Mouse (Mus musculus) heart, adult 2 months (tissue): Measurements from ENCODE around the gene Pakap. TPM values are rescaled to one million over a fixed set of nuclear protein-coding genes. Genes with fewer than 3 reads are reported as not detected.

ENCODE experiments used
- DNase-seq, 2 experiments: peaks; one replicate each; pipeline ENCODE4 v3.0.0; 2021
- H3K27ac ChIP-seq: fragments of 200-600 bp; 2 replicates; pipeline ENCODE4 v1.8.1; 2022
- H3K27me3 ChIP-seq: fragments of 200-500 bp; 2 replicates; pipeline ENCODE4 v1.6.1; 2012; ENCODE audit warnings: mild to moderate bottlenecking, low read length, inconsistent platforms, mixed read lengths; ENCODE audit not compliant: control insufficient read depth, insufficient read depth
- H3K36me3 ChIP-seq: fragments of 200-500 bp; 2 replicates; pipeline ENCODE4 v1.6.1; 2012; ENCODE audit warnings: low read length, inconsistent platforms; ENCODE audit not compliant: control insufficient read depth, insufficient read depth
- H3K4me1 ChIP-seq: fragments of 200-500 bp; 2 replicates; pipeline ENCODE4 v1.6.1; 2011; ENCODE audit warnings: low read length; ENCODE audit not compliant: control insufficient read depth, insufficient read depth
- H3K4me3 ChIP-seq: fragments of 200-600 bp; 2 replicates; pipeline ENCODE4 v1.8.1; 2022
- H3K79me2 ChIP-seq: fragments of 200-500 bp; replicated peaks from 2 replicates; pipeline ENCODE4 v1.6.1; 2012; ENCODE audit warnings: mild to moderate bottlenecking, inconsistent platforms, low read length, moderate library complexity, mixed read lengths; ENCODE audit not compliant: control insufficient read depth, insufficient read depth
- H3K9ac ChIP-seq: fragments of 200-500 bp; 2 replicates; pipeline ENCODE4 v1.6.1; 2012; ENCODE audit warnings: low read depth, mild to moderate bottlenecking, control low read depth, inconsistent platforms, low read length, mixed read lengths
- CTCF ChIP-seq: fragments of 200-600 bp; IDR thresholded peaks from 2 replicates; pipeline ENCODE4 v1.8.1; 2022; ENCODE audit warnings: antibody characterized with exemption, mild to moderate bottlenecking, moderate library complexity
- EP300 ChIP-seq: fragments of 200-500 bp; IDR thresholded peaks from 2 replicates; pipeline ENCODE4 v1.6.1; 2011; ENCODE audit warnings: low read depth, low read length, control low read depth; ENCODE audit not compliant: insufficient read depth
- POLR2A ChIP-seq: fragments of 200-500 bp; IDR thresholded peaks from 2 replicates; pipeline ENCODE4 v1.6.1; 2011; ENCODE audit warnings: mild to moderate bottlenecking, low read depth, low read length, control low read depth; ENCODE audit not compliant: insufficient read depth
- WGBS: fragments of 180-500 bp; shearing (Covaris S2); methylation state at CpG from one replicate; pipeline ENCODE4 v1.1.7; 2018; 5-methylcytosine and 5-hydroxymethylcytosine counted together
- intact Hi-C: fragments of 180-260 bp; cut with DNase I; formaldehyde crosslinking; loops from one replicate; pipeline ENCODE4 v1.15.1; 2025
- polyA plus RNA-seq: library from polyadenylated mRNA; depleted of rRNA; stranded (reverse); fragments of >200 nt; gene quantifications from 2 replicates; pipeline ENCODE4 v1.2.3, GENCODE M21; 2012
- total RNA-seq, 2 experiments: library from RNA; stranded (reverse); gene quantifications; 2 replicates each; pipeline ENCODE4 v1.2.3; 2021

Pakap gene
- total and polyA plus RNA-seq, 3 experiments: 3.3 to 35.2 (median 33.7) TPM

DNA sequence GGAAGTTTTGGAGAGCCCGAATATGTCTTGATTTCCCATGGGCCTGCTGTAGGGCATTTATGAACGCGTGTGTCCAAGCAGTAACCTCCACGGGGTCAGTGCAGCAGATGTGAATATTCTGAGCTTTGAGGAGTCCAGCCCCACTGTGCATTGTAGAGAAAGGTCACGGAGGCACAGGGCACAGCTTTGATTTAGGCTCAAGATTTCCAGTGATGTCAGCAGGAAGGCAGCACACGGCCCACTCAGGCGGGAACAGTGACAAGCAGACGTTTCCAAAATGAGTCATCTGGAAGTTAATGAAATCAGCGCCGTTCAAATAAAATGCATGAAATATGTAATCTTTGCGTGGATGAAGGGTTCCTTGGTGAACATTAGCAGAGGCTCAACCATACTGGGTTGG, 190.0 kb downstream of the Pakap start:
- Histone ChIP-seq H3K27ac (peak overlapping the region; percentile 48), H3K4me1 (peaks cover 8% of the 10 kb centered on the region), H3K36me3 (no peaks in the 10 kb centered on the region; the same call in 1 of the 2 replicates), H3K79me2 (no peaks in the 10 kb centered on the region), H3K27me3 (no peaks in the 10 kb centered on the region), H3K4me3 (no peak overlapping the region), H3K9ac (no peak overlapping the region)
- peak in 1 of 2 experiments; percentile 23 for DNase-seq
- TF ChIP-seq EP300 (no peak), CTCF (no peak), POLR2A (no peak)
- intact Hi-C loops: no loop called here
- 34% methylated on average over 11 of the region's 11 CpGs for WGBS

DNA sequence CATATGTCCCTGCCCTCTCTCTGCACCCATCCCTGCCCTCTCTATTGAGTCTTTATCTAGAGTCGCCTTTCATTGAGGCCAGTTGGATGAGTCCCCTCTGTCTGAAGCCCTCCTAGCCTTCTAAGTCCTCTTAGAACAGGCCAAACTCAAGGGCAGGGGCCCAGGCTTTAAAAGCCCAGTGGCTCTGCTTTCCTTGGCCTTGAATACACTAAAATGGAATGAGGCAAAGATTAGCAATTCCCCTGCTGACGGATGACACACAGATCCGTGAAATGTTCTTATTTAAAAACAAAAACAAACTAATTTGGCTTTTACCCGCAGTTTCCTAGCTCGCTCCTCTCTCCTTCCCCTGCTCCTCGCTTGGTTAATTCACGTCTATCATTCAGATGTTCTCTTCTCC, 194.4 kb downstream of the Pakap start:
- H3K4me1 ChIP-seq: peaks cover 28% of the 10 kb centered on the region
- DNase-seq: peak in 1 of 2 experiments; percentile 49
- H3K79me2 ChIP-seq: no peaks in the 10 kb centered on the region
- intact Hi-C loops: no loop called here
- H3K4me3 ChIP-seq: no peak overlapping the region
- peak overlapping the region; percentile 50 for H3K27ac ChIP-seq
- peaks cover 15% of the 10 kb centered on the region for H3K36me3 ChIP-seq
- no peaks in the 10 kb centered on the region for H3K27me3 ChIP-seq
- WGBS: 56% methylated on average over 7 of the region's 7 CpGs
- no peak overlapping the region for H3K9ac ChIP-seq
- no peak for TF ChIP-seq EP300
- no peak for TF ChIP-seq POLR2A
- no peak for TF ChIP-seq CTCF

DNA sequence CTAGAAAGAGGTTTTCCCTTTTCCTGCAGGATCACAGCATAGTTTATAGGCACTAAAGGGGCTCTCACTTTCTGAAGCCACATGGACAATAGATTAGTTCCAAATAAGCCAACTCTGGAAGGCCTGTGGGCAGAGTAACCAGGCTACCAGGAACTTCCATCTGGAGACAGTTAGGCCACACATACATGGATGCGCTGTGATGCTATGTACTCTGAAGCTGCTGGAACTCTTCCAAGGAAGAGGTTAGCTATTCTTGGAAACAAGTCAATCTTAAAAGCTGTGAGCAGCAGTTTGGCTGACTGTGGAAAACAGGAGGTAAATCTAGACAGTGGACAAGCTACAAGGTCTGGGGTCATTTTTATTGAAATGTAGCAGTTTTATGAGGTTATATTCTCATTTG, 196.4 kb downstream of the Pakap start:
- Histone ChIP-seq H3K9ac (no peak overlapping the region), H3K27ac (peak overlapping the region; percentile 53), H3K4me1 (peaks cover 24% of the 10 kb centered on the region), H3K4me3 (no peak overlapping the region), H3K79me2 (no peaks in the 10 kb centered on the region), H3K27me3 (no peaks in the 10 kb centered on the region), H3K36me3 (peaks cover 15% of the 10 kb centered on the region)
- WGBS: 13% methylated on average over 1 of the region's 1 CpGs
- intact Hi-C loops: no loop called here
- peak in 1 of 2 experiments; percentile 18 for DNase-seq
- TF ChIP-seq POLR2A (no peak), EP300 (no peak), CTCF (no peak)

DNA sequence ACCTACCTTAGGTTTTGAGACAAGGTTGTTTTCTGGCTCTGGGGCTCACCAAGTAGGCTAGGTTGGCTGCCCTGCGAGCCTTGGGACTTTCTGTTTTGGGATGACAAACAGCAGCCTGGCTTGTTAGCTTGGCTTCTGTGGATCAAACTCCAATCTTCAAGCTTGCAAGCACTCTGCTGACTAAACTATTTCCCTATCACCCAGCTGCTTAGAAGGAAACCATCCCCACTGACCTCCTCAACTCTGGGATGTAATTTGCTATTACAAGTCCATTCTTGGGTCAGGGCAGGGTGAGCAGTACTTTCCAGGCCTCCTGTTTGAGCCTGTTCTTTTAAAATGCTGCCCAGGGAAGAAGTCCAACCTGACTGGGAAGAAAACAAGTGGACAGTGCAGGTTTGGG, 196.9 kb downstream of the Pakap start:
- intact Hi-C loops: no loop called here
- Histone ChIP-seq H3K36me3 (peaks cover 15% of the 10 kb centered on the region), H3K79me2 (no peaks in the 10 kb centered on the region), H3K9ac (no peak overlapping the region), H3K4me1 (peaks cover 24% of the 10 kb centered on the region), H3K27ac (peak overlapping the region; percentile 53), H3K27me3 (no peaks in the 10 kb centered on the region), H3K4me3 (no peak overlapping the region)
- DNase-seq: no peak
- 56% methylated on average over 1 of the region's 1 CpGs for WGBS
- TF ChIP-seq POLR2A (no peak), CTCF (no peak), EP300 (no peak)

DNA sequence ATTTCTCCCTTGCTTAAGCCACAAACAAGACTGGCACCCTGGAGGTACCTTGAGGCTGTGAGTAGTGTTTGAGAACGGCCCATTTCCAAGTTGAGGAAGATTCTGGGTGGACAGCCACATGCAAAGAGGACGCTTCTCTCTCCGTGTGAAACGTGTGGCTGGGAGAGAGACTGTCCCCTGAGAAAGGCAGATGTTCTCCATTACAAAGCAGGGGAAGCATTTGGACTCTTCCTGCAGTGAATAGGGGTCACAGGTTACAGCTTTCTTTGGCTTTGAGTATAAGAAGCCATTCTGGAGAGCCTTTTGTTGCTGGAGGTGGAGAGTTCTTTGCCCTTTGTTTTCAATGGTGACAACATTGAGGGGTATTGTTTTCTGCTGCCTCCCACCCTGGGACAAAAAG, 197.8 kb downstream of the Pakap start:
- Histone ChIP-seq H3K27ac (peak overlapping the region; percentile 53; the same call in 1 of the 2 replicates), H3K9ac (no peak overlapping the region), H3K36me3 (peaks cover 15% of the 10 kb centered on the region), H3K4me1 (peaks cover 24% of the 10 kb centered on the region), H3K4me3 (no peak overlapping the region), H3K79me2 (no peaks in the 10 kb centered on the region), H3K27me3 (no peaks in the 10 kb centered on the region)
- DNase-seq: no peak
- intact Hi-C loops: no loop called here
- 32% methylated on average over 4 of the region's 4 CpGs for WGBS
- TF ChIP-seq POLR2A (no peak), EP300 (0 out of 2 replicates have a peak, but pooled peaks have one; percentile 47), CTCF (no peak)

DNA sequence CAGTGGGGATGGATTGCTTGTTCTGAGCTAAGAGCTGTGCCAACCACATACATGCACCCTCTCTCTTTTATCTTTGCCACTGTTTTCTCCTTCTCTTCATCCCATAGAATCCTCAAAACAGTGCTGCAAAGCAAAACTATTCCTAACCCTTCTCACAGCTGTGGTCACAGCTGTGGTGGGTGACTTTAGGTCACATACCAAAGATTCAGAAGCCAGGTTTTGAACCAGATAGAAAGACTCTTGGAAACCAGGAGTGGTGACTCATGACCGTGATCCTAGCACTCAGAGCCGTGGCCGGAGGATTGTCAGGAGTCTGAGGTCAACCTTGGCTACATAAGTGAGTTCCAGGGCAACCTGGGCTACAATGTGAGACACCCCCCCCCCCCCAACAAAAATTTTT, 201.0 kb downstream of the Pakap start:
- peaks cover 5% of the 10 kb centered on the region for H3K79me2 ChIP-seq
- TF ChIP-seq EP300 (no peak), CTCF (no peak), POLR2A (no peak)
- H3K4me3 ChIP-seq: no peak overlapping the region
- peaks cover 22% of the 10 kb centered on the region for H3K4me1 ChIP-seq
- DNase-seq: no peak
- no peak overlapping the region for H3K27ac ChIP-seq
- WGBS: 43% methylated on average over 3 of the region's 3 CpGs
- H3K27me3 ChIP-seq: no peaks in the 10 kb centered on the region
- intact Hi-C loops: no loop called here
- H3K9ac ChIP-seq: no peak overlapping the region
- H3K36me3 ChIP-seq: peaks cover 14% of the 10 kb centered on the region
